Mouse (Mus musculus): Measurements from ENCODE around the gene Phtf2. TPM values are rescaled to one million over a fixed set of nuclear protein-coding genes. Genes with fewer than 3 reads are reported as not detected.

Gene Phtf2
- 25.3 and 26.2 TPM in 2 replicates for polyA plus RNA-seq (2015; fragmentation: Nextera tagmentation; extraction: Ambion mirVana)

GRCm38 (mm10) chr5:20881915-20882800, at the start of gene Phtf2, which contains the start of gene Tmem60:
TSS of gene Phtf2 (minus strand) at chr5:20882124.
TSS of gene Tmem60 (plus strand) at chr5:20882191.
- peak; percentile 99 for ATAC-seq (ENCODE audit: low read depth)
- peak within 1 kb of the TSS; percentile 79 for H3K4me2 ChIP-seq
- H3K27me3 ChIP-seq: no peaks in the 10 kb centered on the region
- peaks cover 34% of the 10 kb centered on the region for H3K4me1 ChIP-seq (replicated peaks)
- H3K9me3 ChIP-seq: no peaks in the 10 kb centered on the region
- H3K4me3 ChIP-seq: peak within 1 kb of the TSS; percentile 78
- peak within 1 kb of the TSS; percentile 92 for H3K9ac ChIP-seq
- under 1% methylated on average over 73 of the region's 94 CpGs for WGBS
- no peaks in the 10 kb centered on the region; the same call in 1 of the 2 replicates for H3K36me3 ChIP-seq
- peak within 1 kb of the TSS; percentile 97 for H3K27ac ChIP-seq (replicated peaks)

GRCm38 (mm10) chr5:20931300-20931699, 49.4 kb upstream of the Phtf2 start:
- H3K4me1 ChIP-seq (replicated peaks): peaks cover 10% of the 10 kb centered on the region; the same call in 1 of the 2 replicates
- H3K4me3 ChIP-seq: no peak overlapping the region
- no peaks in the 10 kb centered on the region for H3K9me3 ChIP-seq
- 88% methylated on average over 3 of the region's 3 CpGs for WGBS
- H3K27me3 ChIP-seq: no peaks in the 10 kb centered on the region
- no peak overlapping the region for H3K27ac ChIP-seq (replicated peaks)
- H3K9ac ChIP-seq: no peak overlapping the region
- no peak for ATAC-seq (ENCODE audit: low read depth)
- no peaks in the 10 kb centered on the region for H3K36me3 ChIP-seq
- H3K4me2 ChIP-seq: no peak overlapping the region

- H3K27me3 ChIP-seq: no peaks in the 10 kb centered on the region
- H3K9ac ChIP-seq: no peak overlapping the region
- H3K9me3 ChIP-seq: no peaks in the 10 kb centered on the region
- no peak for ATAC-seq (ENCODE audit: low read depth)
- H3K4me1 ChIP-seq (replicated peaks): peaks cover 10% of the 10 kb centered on the region; the same call in 1 of the 2 replicates
- H3K36me3 ChIP-seq: no peaks in the 10 kb centered on the region
- H3K4me2 ChIP-seq: no peak overlapping the region
- no peak overlapping the region for H3K4me3 ChIP-seq
- H3K27ac ChIP-seq (replicated peaks): no peak overlapping the region
Measured at GRCm38 (mm10) chr5:20930430-20930829, 48.5 kb upstream of the Phtf2 start.

GRCm38 (mm10) chr5:20929669-20930151, 47.8 kb upstream of the Phtf2 start:
- Histone ChIP-seq H3K27ac (replicated peaks) (no peak overlapping the region), H3K36me3 (no peaks in the 10 kb centered on the region), H3K4me1 (replicated peaks) (peaks cover 10% of the 10 kb centered on the region; the same call in 1 of the 2 replicates), H3K9ac (no peak overlapping the region), H3K9me3 (no peaks in the 10 kb centered on the region), H3K4me3 (no peak overlapping the region), H3K27me3 (no peaks in the 10 kb centered on the region), H3K4me2 (no peak overlapping the region)
- ATAC-seq (ENCODE audit: low read depth): no peak
- 84% methylated on average over 6 of the region's 6 CpGs for WGBS

GRCm38 (mm10) chr5:20925451-20925850, 43.5 kb upstream of the Phtf2 start:
- Histone ChIP-seq H3K36me3 (no peaks in the 10 kb centered on the region), H3K27me3 (no peaks in the 10 kb centered on the region), H3K4me2 (no peak overlapping the region), H3K27ac (replicated peaks) (no peak overlapping the region), H3K4me1 (replicated peaks) (0 out of 2 replicates have a peak, but pooled peaks cover 2% of the 10 kb centered on the region), H3K4me3 (no peak overlapping the region), H3K9ac (no peak overlapping the region), H3K9me3 (no peaks in the 10 kb centered on the region)
- 80% methylated on average over 3 of the region's 3 CpGs for WGBS
- ATAC-seq (ENCODE audit: low read depth): no peak

- ATAC-seq (ENCODE audit: low read depth): no peak
- WGBS: 62% methylated on average over 3 of the region's 3 CpGs
- H3K36me3 ChIP-seq: no peaks in the 10 kb centered on the region
- no peak overlapping the region for H3K9ac ChIP-seq
- no peak overlapping the region for H3K4me2 ChIP-seq
- no peaks in the 10 kb centered on the region for H3K9me3 ChIP-seq
- no peaks in the 10 kb centered on the region for H3K27me3 ChIP-seq
- H3K4me1 ChIP-seq (replicated peaks): no peaks in the 10 kb centered on the region
- H3K27ac ChIP-seq (replicated peaks): no peak overlapping the region
- no peak overlapping the region for H3K4me3 ChIP-seq
Measured at GRCm38 (mm10) chr5:20924608-20925007, 42.7 kb upstream of the Phtf2 start.

- ATAC-seq (ENCODE audit: low read depth): no peak
- H3K27me3 ChIP-seq: no peaks in the 10 kb centered on the region
- H3K27ac ChIP-seq (replicated peaks): no peak overlapping the region
- 63% methylated on average over 9 of the region's 9 CpGs for WGBS
- no peak overlapping the region for H3K4me2 ChIP-seq
- no peak overlapping the region for H3K9ac ChIP-seq
- no peaks in the 10 kb centered on the region for H3K4me1 ChIP-seq (replicated peaks)
- H3K4me3 ChIP-seq: no peak overlapping the region
- H3K9me3 ChIP-seq: no peaks in the 10 kb centered on the region
- no peaks in the 10 kb centered on the region for H3K36me3 ChIP-seq
Measured at GRCm38 (mm10) chr5:20919566-20919965, 37.6 kb upstream of the Phtf2 start.

- Histone ChIP-seq H3K27ac (replicated peaks) (no peak overlapping the region), H3K36me3 (no peaks in the 10 kb centered on the region), H3K4me3 (no peak overlapping the region), H3K9me3 (no peaks in the 10 kb centered on the region), H3K4me1 (replicated peaks) (no peaks in the 10 kb centered on the region), H3K27me3 (no peaks in the 10 kb centered on the region), H3K4me2 (no peak overlapping the region), H3K9ac (no peak overlapping the region)
- no peak for ATAC-seq (ENCODE audit: low read depth)
- WGBS: 93% methylated on average over 4 of the region's 4 CpGs
Measured at GRCm38 (mm10) chr5:20918967-20919366, 37.0 kb upstream of the Phtf2 start.

- Histone ChIP-seq H3K27ac (replicated peaks) (no peak overlapping the region), H3K4me3 (no peak overlapping the region), H3K9me3 (no peaks in the 10 kb centered on the region), H3K36me3 (no peaks in the 10 kb centered on the region), H3K9ac (no peak overlapping the region), H3K4me1 (replicated peaks) (no peaks in the 10 kb centered on the region), H3K27me3 (no peaks in the 10 kb centered on the region), H3K4me2 (no peak overlapping the region)
- peak; percentile 50; the same call in 1 of the 2 replicates for ATAC-seq (ENCODE audit: low read depth)
- 76% methylated on average over 11 of the region's 11 CpGs for WGBS
Measured at GRCm38 (mm10) chr5:20913372-20914275, 31.7 kb upstream of the Phtf2 start.

GRCm38 (mm10) chr5:20911741-20912140, 29.8 kb upstream of the Phtf2 start:
- 88% methylated on average over 2 of the region's 2 CpGs for WGBS
- no peak overlapping the region for H3K9ac ChIP-seq

GRCm38 (mm10) chr5:20906191-20906590, 24.3 kb upstream of the Phtf2 start:
- Histone ChIP-seq H3K4me2 (no peak overlapping the region), H3K36me3 (peaks cover 18% of the 10 kb centered on the region; the same call in 1 of the 2 replicates), H3K27me3 (no peaks in the 10 kb centered on the region), H3K9me3 (no peaks in the 10 kb centered on the region), H3K9ac (no peak overlapping the region), H3K4me3 (no peak overlapping the region), H3K27ac (replicated peaks) (no peak overlapping the region), H3K4me1 (replicated peaks) (no peaks in the 10 kb centered on the region)
- WGBS: 95% methylated on average over 7 of the region's 7 CpGs
- no peak for ATAC-seq (ENCODE audit: low read depth)

More at GRCm38 (mm10) chr5:20911741-20912140, 29.8 kb upstream of the Phtf2 start:
- Histone ChIP-seq H3K27ac (replicated peaks) (no peak overlapping the region), H3K4me1 (replicated peaks) (no peaks in the 10 kb centered on the region), H3K36me3 (0 out of 2 replicates have a peak, but pooled peaks cover 5% of the 10 kb centered on the region), H3K27me3 (no peaks in the 10 kb centered on the region), H3K4me2 (no peak overlapping the region), H3K9me3 (no peaks in the 10 kb centered on the region), H3K4me3 (no peak overlapping the region)
- ATAC-seq (ENCODE audit: low read depth): no peak

All from neural tube, embryonic 13.5 days (tissue).